Mouse (Mus musculus) Patski (cell line): ENCODE measurements around the gene Slc4a7. TPM values are rescaled to one million over a fixed set of nuclear protein-coding genes. Genes with fewer than 3 reads are reported as not detected.

Experiments used
- ATAC-seq: fragments of 100-300 bp; one replicate; pipeline ENCODE4 v1.8.0; 2021
- CTCF ChIA-PET: fragments of 350-600 bp; sonication (Branson Sonifier 250); formaldehyde crosslinking; loops from one replicate; lab custom pipeline; 2022; ENCODE audit warnings: inconsistent platforms; lab: Charles Lee
- POLR2A ChIA-PET: fragments of 350-600 bp; sonication (Branson Sonifier 250); formaldehyde crosslinking; loops from one replicate; lab custom pipeline; 2022; ENCODE audit warnings: antibody characterized with exemption, inconsistent platforms; lab: Charles Lee
- DNase-seq: peaks from one replicate; pipeline ENCODE4 v3.0.0-alpha.2; 2011; ENCODE audit warnings: low read depth, low spot score
- H3K27me3 ChIP-seq: fragments of 371-371 bp; one replicate; pipeline ENCODE4 v1.5.1; 2021
- CTCF ChIP-seq: fragments of 100-300 bp; IDR thresholded peaks from one replicate; pipeline ENCODE4 v1.5.1; 2021
- in situ Hi-C: fragments of 300-500 bp; cut with MboI; formaldehyde crosslinking; loops from 3 replicates; pipeline ENCODE4 v1.11.1; 2018; ENCODE audit warnings: low pct_unique_long_range_greater_than_20kb, mixed read lengths
- polyA plus RNA-seq: library from polyadenylated mRNA; unstranded; gene quantifications from one replicate; pipeline ENCODE4 v1.2.3, GENCODE M21; 2021

The Slc4a7 gene
- polyA plus RNA-seq, 1 experiment from 2014 or later = 18.8 TPM

- ChIA-PET CTCF (no interaction called here), POLR2A (interaction anchor here (0.7 kb wide), 1 partner anchor 1545 kb away, joined by 6 read pairs; no protein-coding TSS in a partner anchor)
- no peak for TF ChIP-seq CTCF
- in situ Hi-C loops = no loop called here
- DNase-seq (no peak), ATAC-seq (no peak)
- no peaks in the 10 kb centered on the region for H3K27me3 ChIP-seq
These were observed 4.3 kb downstream of the Slc4a7 start for GRCm38 (mm10) chr14:14706381-14706780.

- in situ Hi-C loops = no loop called here
- CTCF ChIA-PET = no interaction called here
- POLR2A ChIA-PET = no interaction called here
These were observed 5.0 kb downstream of the Slc4a7 start for GRCm38 (mm10) chr14:14707061-14707460.

GRCm38 (mm10) chr14:14709021-14709420 is 6.9 kb downstream of the Slc4a7 start:
- in situ Hi-C loops = no loop called here

More at GRCm38 (mm10) chr14:14707061-14707460, 5.0 kb downstream of the Slc4a7 start:
- ATAC-seq (no peak), DNase-seq (no peak)
- TF ChIP-seq CTCF = no peak
- H3K27me3 ChIP-seq = no peaks in the 10 kb centered on the region

GRCm38 (mm10) chr14:14714130-14714529 is 12.1 kb downstream of the Slc4a7 start:
- CTCF ChIA-PET = interaction anchor here (0.9 to 1.5 kb wide), 4 partner anchors 9 to 149 kb away, joined by 3 to 4 read pairs (median 3); no protein-coding TSS in a partner anchor
- H3K27me3 ChIP-seq = no peaks in the 10 kb centered on the region
- peak; percentile 26 for TF ChIP-seq CTCF
- POLR2A ChIA-PET = interaction anchor here (0.6 kb wide), 1 partner anchor 28 kb away, joined by 3 read pairs; no protein-coding TSS in a partner anchor
- no peak for DNase-seq
- in situ Hi-C loops = no loop called here
- no peak for ATAC-seq

More at GRCm38 (mm10) chr14:14709021-14709420, 6.9 kb downstream of the Slc4a7 start:
- DNase-seq (no peak), ATAC-seq (no peak)
- TF ChIP-seq CTCF = no peak
- no peaks in the 10 kb centered on the region for H3K27me3 ChIP-seq
- ChIA-PET POLR2A (no interaction called here), CTCF (interaction anchor here (1.4 kb wide), 1 partner anchor 9 kb away, joined by 3 read pairs; no protein-coding TSS in a partner anchor)

GRCm38 (mm10) chr14:14715794-14716193 is 13.7 kb downstream of the Slc4a7 start:
- in situ Hi-C loops = no loop called here
- ChIA-PET CTCF (no interaction called here), POLR2A (no interaction called here)
- no peak for TF ChIP-seq CTCF
- no peak for ATAC-seq
- H3K27me3 ChIP-seq = no peaks in the 10 kb centered on the region
- no peak for DNase-seq

GRCm38 (mm10) chr14:14716843-14717242 is 14.8 kb downstream of the Slc4a7 start:
- ChIA-PET POLR2A (no interaction called here), CTCF (no interaction called here)
- no peak for ATAC-seq
- TF ChIP-seq CTCF = no peak
- H3K27me3 ChIP-seq = no peaks in the 10 kb centered on the region
- DNase-seq = no peak
- in situ Hi-C loops = no loop called here

DNA sequence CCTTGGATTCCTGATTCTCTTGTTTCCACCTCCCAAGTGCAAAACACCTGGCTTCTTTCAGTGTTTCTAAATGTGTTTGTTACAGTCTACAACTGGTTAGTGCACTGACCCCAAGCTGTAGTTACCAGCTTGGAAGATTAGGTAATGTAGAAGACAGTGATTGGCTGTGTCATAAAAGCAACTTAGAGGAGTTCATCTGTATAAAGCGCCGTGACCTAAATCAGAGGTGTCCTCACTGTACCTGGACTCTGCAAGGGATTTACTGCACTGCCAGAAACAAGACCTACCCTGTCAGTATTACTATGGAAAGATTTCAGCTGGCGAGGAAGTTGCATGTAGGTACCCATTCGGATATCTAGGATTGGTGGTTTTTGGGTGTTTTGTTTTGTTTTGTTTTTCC is 16.5 kb downstream of the Slc4a7 start:
- H3K27me3 ChIP-seq = no peaks in the 10 kb centered on the region
- POLR2A ChIA-PET = no interaction called here
- CTCF ChIA-PET = interaction anchor here (0.8 to 0.9 kb wide), 3 partner anchors 10 to 19 kb away, joined by 3 to 4 read pairs (median 3); no protein-coding TSS in a partner anchor
- DNase-seq (no peak), ATAC-seq (no peak)
- TF ChIP-seq CTCF = no peak
- in situ Hi-C loops = no loop called here

DNA sequence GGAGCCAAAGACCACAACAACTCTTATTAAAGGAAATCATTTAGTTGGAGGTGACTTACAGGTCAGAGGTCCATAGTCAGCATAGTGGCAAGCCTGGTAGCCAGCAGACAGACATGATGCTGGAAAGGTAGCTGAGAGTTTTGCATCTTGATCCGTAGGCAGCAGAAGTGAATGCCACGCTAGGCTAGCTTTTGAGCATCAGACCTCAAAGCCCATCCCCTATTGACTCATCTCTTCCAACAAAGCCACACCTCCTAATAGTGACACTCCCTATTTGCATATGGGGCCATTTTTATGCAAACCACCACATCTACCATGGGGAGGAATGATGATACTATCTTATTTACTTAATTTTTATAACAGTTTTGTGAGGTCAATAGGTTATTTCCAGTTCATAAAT is 79.1 kb downstream of the Slc4a7 start:
- no peaks in the 10 kb centered on the region for H3K27me3 ChIP-seq
- no peak for DNase-seq
- CTCF ChIA-PET = no interaction called here
- TF ChIP-seq CTCF = no peak
- POLR2A ChIA-PET = no interaction called here
- no peak for ATAC-seq
- in situ Hi-C loops = no loop called here

GRCm38 (mm10) chr14:14784223-14784622 is 82.1 kb downstream of the Slc4a7 start:
- POLR2A ChIA-PET = no interaction called here
- ATAC-seq = no peak
- in situ Hi-C loops = no loop called here
- CTCF ChIA-PET = no interaction called here
- DNase-seq = no peak
- no peaks in the 10 kb centered on the region for H3K27me3 ChIP-seq
- TF ChIP-seq CTCF = no peak

DNA sequence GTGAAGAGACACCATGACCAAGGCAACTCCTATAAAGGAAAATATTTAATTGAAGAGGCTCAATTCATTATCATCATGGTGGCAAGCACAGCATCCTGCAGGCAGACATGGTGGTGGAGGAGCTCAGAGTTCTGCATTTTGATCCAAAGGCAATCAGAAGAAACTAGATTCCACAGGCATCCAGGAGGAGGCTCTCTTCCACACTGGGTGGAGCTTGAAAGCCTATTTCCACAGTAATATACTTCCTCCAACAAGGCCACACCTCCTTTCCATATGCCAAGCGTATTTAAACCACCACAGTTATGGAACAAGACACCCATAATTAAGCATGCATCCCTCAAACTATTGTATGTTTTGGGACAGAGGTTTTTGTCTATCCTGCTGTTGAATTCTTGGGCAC is 84.9 kb downstream of the Slc4a7 start:
- no peak for TF ChIP-seq CTCF
- ChIA-PET CTCF (no interaction called here), POLR2A (no interaction called here)
- in situ Hi-C loops = no loop called here
- H3K27me3 ChIP-seq = no peaks in the 10 kb centered on the region
- ATAC-seq (no peak), DNase-seq (no peak)

GRCm38 (mm10) chr14:14789840-14790470 is 87.9 kb downstream of the Slc4a7 start:
- DNase-seq (no peak), ATAC-seq (no peak)
- no peaks in the 10 kb centered on the region for H3K27me3 ChIP-seq
- ChIA-PET POLR2A (no interaction called here), CTCF (no interaction called here)
- TF ChIP-seq CTCF = no peak
- in situ Hi-C loops = no loop called here
